Mouse (Mus musculus): ENCODE measurements at regions not wholly inside any gene's neighbourhood (a gene's known extent, or its start where the extent isn't known, plus 50 kb on each side); places are given as distances from the start of the nearest gene placed in this dataset.

DNA sequence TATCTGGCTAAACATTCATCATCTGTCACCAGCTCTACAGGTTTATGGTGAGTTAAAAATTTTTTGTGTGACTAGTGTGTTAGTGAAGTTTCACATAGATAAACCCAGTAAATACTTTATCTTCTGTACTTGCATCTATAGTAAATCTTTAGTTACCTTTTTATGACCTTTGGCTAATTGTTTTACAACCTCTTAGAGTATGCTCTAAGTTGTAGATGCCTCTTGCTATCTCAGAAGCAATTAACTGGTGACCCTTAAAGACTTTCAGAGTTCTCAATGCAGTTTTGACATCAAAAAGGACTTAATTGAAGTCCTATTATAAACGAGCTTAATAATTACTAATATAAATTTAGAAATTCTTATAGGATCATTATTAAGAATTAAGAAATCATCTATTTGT lies 265.6 kb downstream of the Hivep2 start:
- DNase-seq (ENCODE audit: low spot score in 2 of 2), result no peak

DNA sequence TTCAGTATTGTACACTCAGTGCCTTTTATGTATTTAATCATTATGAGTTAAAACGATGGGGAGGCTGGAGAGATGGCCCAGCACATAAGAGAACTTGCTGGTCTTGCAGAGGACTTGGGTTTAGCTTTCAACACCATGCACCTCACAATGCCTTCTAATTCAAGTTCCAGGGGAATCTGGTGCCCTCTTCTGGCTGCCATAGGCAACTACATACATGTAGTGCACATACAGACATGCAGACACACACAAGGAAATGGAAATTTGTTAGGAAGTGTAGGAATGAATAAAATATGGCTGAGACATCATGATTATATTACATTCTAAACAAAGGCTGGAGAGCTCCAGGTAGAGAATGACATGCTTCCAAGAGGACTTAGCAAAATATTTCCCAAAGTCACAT lies 251.4 kb downstream of the Hivep2 start:
- DNase-seq (ENCODE audit: low spot score in 2 of 2), result no peak

DNA sequence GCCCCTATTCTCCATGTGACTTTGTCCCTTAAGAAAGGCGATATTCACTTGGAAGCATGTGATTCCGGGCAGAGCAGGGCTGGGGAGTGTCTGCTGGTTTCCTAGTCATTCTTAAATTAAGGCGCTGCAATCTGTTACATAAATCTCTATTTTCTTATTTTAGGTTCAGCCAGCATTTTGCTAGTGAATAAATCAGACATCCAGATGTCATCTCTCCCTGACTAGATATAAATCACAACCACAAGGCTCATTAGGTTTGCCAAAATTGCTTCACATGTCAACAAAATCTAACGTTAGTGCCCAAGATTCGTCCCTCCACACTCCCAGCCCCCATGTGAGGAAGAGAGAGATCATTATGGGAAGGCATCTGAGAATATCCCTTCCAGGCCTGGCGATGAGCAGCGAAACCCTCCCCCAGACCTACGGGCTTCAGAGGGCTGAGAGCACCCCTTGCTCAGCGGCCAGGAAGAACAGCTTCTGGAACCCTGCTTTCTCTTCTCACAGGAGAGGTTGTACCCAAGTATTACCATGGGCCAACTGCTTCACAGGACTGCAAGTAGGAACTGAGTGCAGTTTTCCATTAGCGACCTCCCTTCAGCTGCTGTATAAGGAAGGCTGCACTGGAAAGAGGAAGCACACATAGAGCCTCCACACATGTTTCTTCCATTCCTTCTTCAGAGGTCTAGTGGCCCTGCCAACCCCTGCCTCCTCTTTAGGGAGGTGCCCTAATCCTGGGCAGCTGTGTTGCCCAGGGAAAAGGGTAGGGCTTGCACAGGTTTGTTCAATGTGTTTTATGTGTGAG lies 250.5 kb downstream of the Hivep2 start:
- no peak for DNase-seq (ENCODE audit: low spot score in 2 of 2)

DNA sequence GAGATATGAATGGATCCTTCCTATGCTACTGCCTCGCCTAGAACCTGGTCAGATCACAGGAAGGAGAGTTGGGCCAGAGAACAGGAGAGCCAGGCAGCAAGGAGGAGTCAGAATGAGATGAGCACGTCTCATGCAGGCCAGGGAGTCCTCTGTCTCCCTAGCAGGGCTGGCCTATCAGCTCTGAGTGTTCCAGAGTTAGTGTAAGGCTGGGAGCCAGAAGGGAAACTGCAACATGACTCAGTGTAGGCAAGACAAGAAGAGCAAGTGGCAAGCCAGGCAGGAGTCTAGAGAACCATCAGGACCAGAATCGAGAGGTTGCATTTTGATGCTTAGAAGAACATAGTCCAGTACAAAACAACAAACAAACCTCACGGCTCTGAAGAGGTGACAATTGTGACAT lies 249.6 kb downstream of the Hivep2 start:
- DNase-seq (ENCODE audit: low spot score in 2 of 2), result no peak

DNA sequence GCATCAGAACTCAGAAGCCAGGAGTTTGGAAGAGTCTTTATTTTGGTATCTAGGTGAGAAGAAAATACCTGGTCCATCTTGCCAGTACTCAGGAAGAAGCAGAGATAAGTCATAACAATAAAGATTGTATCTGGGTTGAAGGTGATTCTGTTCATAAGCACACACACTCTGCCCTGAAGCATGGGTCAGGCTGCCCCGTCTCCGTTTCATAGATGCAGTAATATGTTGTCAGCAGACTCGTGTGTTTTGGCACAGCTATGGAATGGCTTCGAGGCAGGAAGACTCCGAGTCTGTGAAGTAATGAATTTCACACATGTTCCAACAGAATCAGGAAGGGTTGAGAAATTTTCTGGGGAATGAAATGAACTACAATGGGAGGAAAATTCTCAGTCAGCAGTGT lies 247.7 kb downstream of the Hivep2 start:
- DNase-seq (ENCODE audit: low spot score in 2 of 2), result no peak

DNA sequence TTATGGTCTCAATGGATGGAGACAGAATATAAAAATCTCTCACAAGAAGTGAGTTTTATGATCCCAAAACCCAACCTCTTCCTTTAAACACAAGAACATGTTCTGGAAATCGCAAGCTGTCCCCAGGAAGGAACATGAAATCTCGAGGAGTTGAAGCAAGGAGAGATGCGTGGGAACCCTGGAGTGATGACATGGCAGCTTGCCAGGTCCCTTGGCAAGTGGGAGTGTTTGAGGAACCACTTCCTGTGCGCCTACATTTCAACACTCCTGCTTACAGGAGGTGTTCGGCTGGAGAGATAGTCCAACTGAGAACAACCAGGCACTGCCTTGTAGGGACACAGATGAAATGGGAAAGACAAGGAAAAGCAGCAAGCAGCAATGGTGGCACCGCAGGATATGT lies 246.1 kb downstream of the Hivep2 start:
- DNase-seq (ENCODE audit: low spot score in 2 of 2), result peak in 1 of 2 experiments; percentile 67

DNA sequence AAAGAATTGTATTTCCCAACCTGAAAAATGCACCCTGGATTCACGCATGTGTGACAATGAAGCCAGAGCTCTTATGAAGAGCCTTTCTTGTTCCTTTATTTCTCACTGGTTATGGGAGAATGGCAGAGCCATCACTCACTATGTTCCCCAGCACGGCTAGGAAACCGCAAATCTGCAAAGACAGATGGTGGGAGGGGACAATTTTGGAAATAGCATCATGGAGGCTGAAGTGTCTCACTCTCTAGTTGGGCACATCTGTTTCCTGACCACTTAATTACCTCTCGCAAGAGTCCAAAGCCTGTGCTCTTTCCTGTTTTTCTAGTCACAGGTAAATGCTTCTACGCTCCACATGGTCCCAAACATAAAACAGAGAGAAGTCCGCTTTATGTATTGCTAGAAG lies 245.6 kb downstream of the Hivep2 start:
- DNase-seq (ENCODE audit: low spot score in 2 of 2), result no peak

DNA sequence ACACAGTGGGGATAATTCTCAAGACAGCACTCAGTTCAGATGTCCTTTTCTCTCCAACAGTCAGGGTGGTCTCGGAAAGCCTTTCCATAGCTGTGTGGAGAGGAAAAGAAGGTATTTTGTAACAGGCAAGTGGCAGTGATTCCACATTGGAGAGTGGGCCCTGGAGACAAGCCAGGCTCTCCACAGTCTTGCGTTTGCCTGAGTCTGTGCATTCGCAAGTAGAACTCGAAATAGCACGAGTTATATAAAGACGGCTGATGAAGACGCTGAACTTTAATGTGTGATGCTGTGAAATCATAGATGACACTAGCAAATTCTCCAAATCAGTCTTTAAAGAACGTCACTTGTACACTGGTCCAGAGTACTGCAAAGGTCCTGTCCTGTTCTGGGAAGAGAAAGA lies 244.6 kb downstream of the Hivep2 start:
- DNase-seq (ENCODE audit: low spot score in 2 of 2), result no peak

DNA sequence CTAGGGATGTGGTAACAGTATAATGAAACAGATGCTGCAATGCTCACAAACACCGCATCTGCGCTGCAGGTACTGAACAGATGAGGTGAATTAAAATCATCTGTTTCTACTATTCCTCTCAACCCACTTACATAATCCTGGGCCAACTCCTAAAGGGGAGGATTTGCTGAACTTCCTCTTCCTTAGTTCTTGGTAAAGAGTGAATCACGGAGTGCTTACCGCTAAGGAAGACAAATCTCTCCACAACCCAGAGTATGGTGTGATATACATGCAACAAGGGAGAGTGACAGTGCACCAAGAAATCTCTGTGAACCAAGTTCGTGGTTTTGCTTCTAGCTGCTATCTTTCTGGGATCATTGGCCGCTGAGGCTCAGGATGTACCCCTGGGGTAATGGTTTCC lies 244.2 kb downstream of the Hivep2 start:
- DNase-seq (ENCODE audit: low spot score in 2 of 2), result no peak

DNA sequence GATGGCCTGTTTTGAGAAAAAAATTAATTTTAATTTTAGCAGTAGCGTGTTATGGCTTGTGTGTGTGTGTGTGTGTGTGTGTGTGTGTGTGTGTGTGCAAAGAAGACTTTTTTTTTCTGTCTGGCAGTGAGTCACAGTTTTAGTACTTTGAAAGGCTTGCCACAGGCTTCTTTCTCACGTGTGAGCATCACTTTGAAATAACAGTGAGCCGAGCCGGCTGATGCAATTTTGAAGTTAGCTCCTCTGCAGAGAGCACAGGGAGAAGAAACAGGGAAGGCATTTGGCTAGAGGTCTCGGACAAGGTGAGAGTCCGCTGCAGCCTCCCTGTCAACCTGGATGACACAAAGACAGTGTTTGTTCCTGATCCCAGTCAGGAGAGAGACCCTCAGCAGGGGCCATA lies 242.3 kb downstream of the Hivep2 start:
- DNase-seq (ENCODE audit: low spot score in 2 of 2), result no peak

DNA sequence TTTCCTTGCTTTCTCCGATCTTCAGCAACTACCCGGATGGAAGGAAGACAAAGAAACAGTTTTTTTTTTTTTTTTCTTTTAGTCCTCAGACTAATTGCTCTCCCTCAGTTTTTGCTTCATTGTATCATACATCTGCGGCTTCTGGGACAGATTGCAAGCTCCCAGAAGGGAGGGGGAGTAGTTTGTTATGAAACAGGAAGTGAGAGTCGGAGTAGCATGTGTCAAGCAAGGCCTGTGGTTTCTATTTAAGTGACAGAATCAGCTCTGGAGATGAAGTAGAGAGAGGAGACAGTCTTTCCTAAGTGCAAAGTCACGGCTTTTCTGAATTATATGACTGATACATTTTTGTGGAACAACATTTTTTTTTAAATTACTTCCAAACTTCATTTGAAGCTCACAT lies 241.7 kb downstream of the Hivep2 start:
- peak in 1 of 2 experiments; percentile 86 for DNase-seq (ENCODE audit: low spot score in 2 of 2)

DNA sequence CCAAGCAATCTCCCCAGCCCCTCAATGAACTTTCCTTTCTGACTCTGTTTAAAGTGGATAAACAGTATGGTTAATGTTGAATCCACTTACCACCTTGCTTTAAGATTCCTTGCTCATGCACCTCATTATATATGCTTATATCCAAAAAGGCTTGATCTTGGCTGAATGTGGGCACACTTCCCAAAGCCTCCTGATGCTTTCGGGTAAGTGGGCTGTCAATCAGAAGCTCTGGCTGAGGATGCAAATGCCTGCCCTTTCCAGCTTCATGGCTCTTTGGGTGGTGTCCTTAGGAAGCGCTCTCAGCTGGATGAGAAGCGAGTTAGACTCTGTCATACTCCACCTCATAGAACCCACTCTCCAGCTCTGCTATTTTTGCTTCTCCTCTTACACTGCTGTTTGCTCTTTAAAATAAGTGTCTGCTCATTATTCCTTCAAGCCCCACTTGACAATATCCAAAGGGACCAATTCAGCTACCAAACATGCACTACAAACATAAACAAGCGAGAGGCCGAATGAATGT lies 241.2 kb downstream of the Hivep2 start:
- no peak for DNase-seq (ENCODE audit: low spot score in 2 of 2)
